19 mouse cellular contexts compared by ENCODE assay signal in the genomic region with DNA sequence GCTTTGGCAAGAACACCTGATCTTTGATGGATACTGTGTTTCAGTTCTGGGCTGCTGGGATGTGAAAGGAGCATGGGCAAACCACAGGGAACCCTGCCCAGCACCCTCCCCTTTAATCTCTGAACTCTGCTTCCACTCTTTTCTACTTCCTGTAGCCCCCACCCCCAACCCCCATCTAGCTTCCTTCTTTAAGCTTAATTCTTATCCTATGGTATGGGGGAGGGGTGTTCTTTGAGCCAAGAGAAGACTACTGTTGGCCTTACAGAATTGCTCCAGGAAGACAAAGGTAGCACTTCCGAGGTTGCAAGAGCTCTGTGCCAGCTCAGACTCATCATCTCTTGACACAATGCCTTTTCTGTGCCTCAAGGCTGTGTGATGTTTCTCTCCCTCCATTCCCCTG. TPM values are rescaled to one million over a fixed set of nuclear protein-coding genes. Genes with fewer than 3 reads are reported as not detected.
A peak's percentile ranks its signal among the peaks of the same experiment; 100 is the strongest.
DNase-seq lines count a peak whose midpoint lies in the region; ATAC-seq and TF ChIP-seq lines count a peak whose summit lies in the region.
"Had no signal": no experiment of that assay in that cellular context is flagged by ENCODE, and none has a peak within 500 bp of the region (broad histone marks: within the 10 kb centered on the region; RNA-seq: fewer than 3 reads in every experiment).

No protein-coding gene starts in this region.

- H3K79me2 ChIP-seq in CH12.LX (replicated peaks; ENCODE audit: control insufficient read depth, extremely low read depth, insufficient read depth, poor library complexity, severe bottlenecking) = no peaks in the 10 kb centered on the region

- no peak for TF ChIP-seq CTCF in gastrocnemius, adult 2 months (IDR thresholded peaks at IDR 0.05)
- no peak for TF ChIP-seq CTCF in CH12.LX (conservative IDR thresholded peaks at IDR 0.05 in 1 of 2, IDR thresholded peaks at IDR 0.05 in 1 of 2; ENCODE audit: low read depth in 2 of 2, low read length in 2 of 2)

- H3K4me1 ChIP-seq in limb, embryonic 12.5 days (replicated peaks) = peaks cover 25% of the 10 kb centered on the region
- H3K4me1 ChIP-seq in limb, embryonic 10.5 days = peaks cover 43% of the 10 kb centered on the region
- H3K4me1 ChIP-seq in CH12.LX (ENCODE audit: control insufficient read depth in 1 of 2, insufficient read depth in 2 of 2) = peaks cover 8 to 36% of the 10 kb centered on the region in 2 experiments

- DNase-seq in gastrocnemius, adult 2 months = no peak
- no peak for DNase-seq in gastrocnemius, postnatal 36 days
- DNase-seq in limb, embryonic 10.5 days (ENCODE audit: low spot score) = no peak
- DNase-seq in CH12.LX (ENCODE audit: extremely low read depth) = no peak
- DNase-seq in induced T-regulatory cell, adult 2 months (ENCODE audit: low read depth) = peak; percentile 35
- no peak for DNase-seq in layer of hippocampus, postnatal 14 days (ENCODE audit: low spot score in 2 of 2)
- DNase-seq in right cerebral cortex, adult 18-20 months = no peak
- DNase-seq: adrenal gland, postnatal 25 days; cerebellum, adult 11-12 months; embryo, embryonic 11 days; forebrain, postnatal 0 days; right cerebral cortex, postnatal 4 days had no signal

- 64% methylated on average over 1 of the region's 1 CpGs for WGBS in limb, embryonic 12.5 days
- 79% methylated on average over 1 of the region's 1 CpGs for WGBS in limb, embryonic 10.5 days

- no peaks in the 10 kb centered on the region for H3K27me3 ChIP-seq in limb, embryonic 12.5 days
- H3K27me3 ChIP-seq in limb, embryonic 10.5 days (ENCODE audit: low read depth, poor library complexity, severe bottlenecking) = no peaks in the 10 kb centered on the region
- H3K27me3 ChIP-seq in CH12.LX (replicated peaks) = no peaks in the 10 kb centered on the region
- H3K27me3 ChIP-seq: Patski had no signal

- ATAC-seq in limb, embryonic 12.5 days (ENCODE audit: insufficient number of reproducible peaks, insufficient read depth, low FRiP score, low TSS enrichment, low read depth) = no peak
- ATAC-seq: forebrain, postnatal 0 days; intestine, embryonic 16.5 days; Patski had no signal

- no peaks in the 10 kb centered on the region for H3K9me3 ChIP-seq in limb, embryonic 12.5 days
- H3K9me3 ChIP-seq in limb, embryonic 10.5 days (replicated peaks) = no peaks in the 10 kb centered on the region
- no peaks in the 10 kb centered on the region for H3K9me3 ChIP-seq in CH12.LX (replicated peaks; ENCODE audit: low read length)

- no peak for TF ChIP-seq POLR2A in CH12.LX (IDR thresholded peaks at IDR 0.05; ENCODE audit: low read depth, low read length)

- TF ChIP-seq EP300 in CH12.LX (IDR thresholded peaks at IDR 0.05; ENCODE audit: low read length) = no peak

- H3K36me3 ChIP-seq in limb, embryonic 12.5 days = peaks cover 16% of the 10 kb centered on the region
- H3K36me3 ChIP-seq in limb, embryonic 10.5 days = peaks cover 21% of the 10 kb centered on the region
- peaks cover 3 to 40% of the 10 kb centered on the region in 2 experiments for H3K36me3 ChIP-seq in CH12.LX (replicated peaks in 1 of 2; ENCODE audit: control insufficient read depth in 1 of 2, insufficient read depth in 1 of 2, low read length in 1 of 2)

- TF ChIP-seq RAD21 in CH12.LX (IDR thresholded peaks at IDR 0.05; ENCODE audit: low read depth, low read length) = no peak

- H3K4me2 ChIP-seq in limb, embryonic 12.5 days = 0 out of 2 replicates have a peak overlapping the region, but pooled peaks have one; percentile 71
- H3K4me2 ChIP-seq in CH12.LX (ENCODE audit: insufficient read depth, low read depth, poor library complexity, severe bottlenecking) = no peak overlapping the region; the same call in 1 of the 2 replicates

- intact Hi-C loops in gastrocnemius, adult 2 months (cut with DNase I) = no loop called here
- intact Hi-C loops in gastrocnemius, postnatal 36 days (cut with DNase I) = no loop called here

- peak overlapping the region; percentile 96 for H3K27ac ChIP-seq in gastrocnemius, adult 2 months
- no peak overlapping the region for H3K27ac ChIP-seq in limb, embryonic 12.5 days
- no peak overlapping the region; the same call in 1 of the 2 replicates for H3K27ac ChIP-seq in limb, embryonic 10.5 days
- H3K27ac ChIP-seq in CH12.LX (ENCODE audit: insufficient read depth, low read depth) = no peak overlapping the region

- dilution Hi-C loops in CH12.LX (cut with MboI; ENCODE audit: extremely low pct_ligation_motif_present, extremely low pct_unique_long_range_greater_than_20kb, low sequenced_read_pairs) = no loop called here

- no peak overlapping the region; the same call in 1 of the 2 replicates for H3K4me3 ChIP-seq in gastrocnemius, adult 2 months
- H3K4me3 ChIP-seq in limb, embryonic 12.5 days (replicated peaks) = no peak overlapping the region
- no peak overlapping the region for H3K4me3 ChIP-seq in limb, embryonic 10.5 days
- no peak overlapping the region for H3K4me3 ChIP-seq in CH12.LX (replicated peaks in 1 of 3; ENCODE audit: low read depth in 2 of 3, low read length in 2 of 3, poor library complexity in 1 of 3)

- in situ Hi-C loops in CH12.LX (cut with MboI; ENCODE audit: low pct_ligation_motif_present, low pct_unique_long_range_greater_than_20kb, low sequenced_read_pairs) = no loop called here

- H3K9ac ChIP-seq in limb, embryonic 12.5 days (replicated peaks) = no peak overlapping the region
- H3K9ac ChIP-seq in CH12.LX (ENCODE audit: insufficient read depth, low read depth) = 0 out of 2 replicates have a peak overlapping the region, but pooled peaks have one; percentile 6
- H3K9ac ChIP-seq: forebrain, postnatal 0 days had no signal

TF ChIP-seq in CH12.LX, 34 proteins besides CTCF, POLR2A, EP300 and RAD21 (continues in another document):
- TF ChIP-seq MAFK (IDR thresholded peaks at IDR 0.05; ENCODE audit: insufficient replicate concordance, low read length) (no peak), GABPA (IDR thresholded peaks at IDR 0.05; ENCODE audit: insufficient replicate concordance, low read depth, low read length) (no peak), BHLHE40 (IDR thresholded peaks at IDR 0.05; ENCODE audit: low read depth, low read length) (no peak), NRF1 (IDR thresholded peaks at IDR 0.05; ENCODE audit: low read depth, low read length) (no peak), SMC3 (IDR thresholded peaks at IDR 0.05; ENCODE audit: low read depth, low read length) (no peak), UBTF (IDR thresholded peaks at IDR 0.05; ENCODE audit: low read depth, low read length) (no peak), CHD2 (IDR thresholded peaks at IDR 0.05; ENCODE audit: low read length) (no peak), JUN (IDR thresholded peaks at IDR 0.05; ENCODE audit: insufficient read depth, low read depth, low read length) (no peak), ZMIZ1 (IDR thresholded peaks at IDR 0.05; ENCODE audit: low read depth, low read length) (no peak), TCF12 (IDR thresholded peaks at IDR 0.05; ENCODE audit: low read depth, low read length) (no peak), MEF2A (IDR thresholded peaks at IDR 0.05; ENCODE audit: borderline replicate concordance, low read depth, low read length) (no peak), ETS1 (conservative IDR thresholded peaks at IDR 0.05; ENCODE audit: low read depth, low read length) (no peak)

RNA-seq across cellular contexts. Expression of a gene that starts 2.0 kb away (rescaled TPM):
- total RNA-seq in gastrocnemius, adult 2 months (2021) = 100 to 1,000 TPM in 1 of 2 experiments, 10 to 100 TPM in 1; 91.4 to 106 TPM
- 10 to 100 TPM; 55.7 to 86.8 TPM for total RNA-seq in gastrocnemius, postnatal 36 days (2021)
- 50.4 and 56.5 TPM in 2 replicates for polyA plus RNA-seq in limb, embryonic 12.5 days (2016; fragmentation: Nextera tagmentation; extraction: Ambion mirVana)
- polyA plus RNA-seq in limb, embryonic 10.5 days (2016; fragmentation: Nextera tagmentation; extraction: Ambion mirVana) = 65.8 and 68.0 TPM in 2 replicates
- 30.9 and 36.6 TPM in 2 replicates for total RNA-seq in CH12.LX (2012; rRNA removed)
- 12.9 and 13.5 TPM in 2 replicates for total RNA-seq in CH12.LX (2014; rRNA removed)
- 56.9 and 65.6 TPM in 2 replicates for polyA plus RNA-seq in CH12.LX (2012; ENCODE audit: insufficient read length, low read depth)
- total RNA-seq in layer of hippocampus, postnatal 14 days (2021) = 10 to 100 TPM; 21.4 to 27.2 TPM

RNA-seq across cellular contexts. Expression of a gene that starts 17.3 kb away (rescaled TPM):
- 1 to 10 TPM; 1.0 to 1.3 TPM for total RNA-seq in gastrocnemius, adult 2 months (2021)
- 1 to 10 TPM; 1.9 to 2.8 TPM for total RNA-seq in gastrocnemius, postnatal 36 days (2021)
- 0.55 and 1.1 TPM in 2 replicates for polyA plus RNA-seq in limb, embryonic 12.5 days (2016; fragmentation: Nextera tagmentation; extraction: Ambion mirVana)
- polyA plus RNA-seq in limb, embryonic 10.5 days (2016; fragmentation: Nextera tagmentation; extraction: Ambion mirVana) = 1.0 and 1.1 TPM in 2 replicates
- total RNA-seq in CH12.LX (2012; rRNA removed) (not detected in 2 replicates), CH12.LX (2014; rRNA removed) (not detected in 2 replicates)
- 1.5 and 2.3 TPM in 2 replicates for polyA plus RNA-seq in CH12.LX (2012; ENCODE audit: insufficient read length, low read depth)
- not detected for total RNA-seq in layer of hippocampus, postnatal 14 days (2021)
- total RNA-seq: forebrain, postnatal 0 days; megakaryocyte-erythroid progenitor cell, adult 5-6 weeks; neutrophil, adult 5-6 weeks had no signal

RNA-seq across cellular contexts. Expression of a gene that starts 43.3 kb away (rescaled TPM):
- not detected for total RNA-seq in gastrocnemius, adult 2 months (2021)
- total RNA-seq in gastrocnemius, postnatal 36 days (2021) = not detected
- polyA plus RNA-seq in limb, embryonic 12.5 days (2016; fragmentation: Nextera tagmentation; extraction: Ambion mirVana) = not detected in 2 replicates
- not detected in 2 replicates for polyA plus RNA-seq in limb, embryonic 10.5 days (2016; fragmentation: Nextera tagmentation; extraction: Ambion mirVana)
- total RNA-seq in CH12.LX (2012; rRNA removed) (0.38 and 0.51 TPM in 2 replicates), CH12.LX (2014; rRNA removed) (0.72 and 0.86 TPM in 2 replicates)
- polyA plus RNA-seq in CH12.LX (2012; ENCODE audit: insufficient read length, low read depth) = 0.41 and 0.44 TPM in 2 replicates
- not detected for total RNA-seq in layer of hippocampus, postnatal 14 days (2021)
- total RNA-seq: adrenal gland, postnatal 25 days; forebrain, postnatal 0 days; granulocyte monocyte progenitor cell, adult 5-6 weeks; left cerebral cortex, postnatal 10 days; megakaryocyte-erythroid progenitor cell, adult 5-6 weeks; neutrophil, adult 5-6 weeks had no signal
- polyA plus RNA-seq: forebrain, postnatal 0 days had no signal

RNA-seq across cellular contexts. Expression of a gene that starts 45.1 kb away (rescaled TPM):
- not detected for total RNA-seq in gastrocnemius, adult 2 months (2021)
- total RNA-seq in gastrocnemius, postnatal 36 days (2021) = not detected
- not detected in 2 replicates for polyA plus RNA-seq in limb, embryonic 12.5 days (2016; fragmentation: Nextera tagmentation; extraction: Ambion mirVana)
- not detected in 2 replicates for polyA plus RNA-seq in limb, embryonic 10.5 days (2016; fragmentation: Nextera tagmentation; extraction: Ambion mirVana)
- total RNA-seq in CH12.LX (2012; rRNA removed) (1.3 and 6.4 TPM in 2 replicates), CH12.LX (2014; rRNA removed) (1.8 and 2.5 TPM in 2 replicates)
- polyA plus RNA-seq in CH12.LX (2012; ENCODE audit: insufficient read length, low read depth) = 2.4 and 2.5 TPM in 2 replicates
- total RNA-seq in layer of hippocampus, postnatal 14 days (2021) = not detected
- total RNA-seq: adrenal gland, postnatal 25 days; granulocyte monocyte progenitor cell, adult 5-6 weeks; megakaryocyte-erythroid progenitor cell, adult 5-6 weeks; neutrophil, adult 5-6 weeks had no signal
- polyA plus RNA-seq: forebrain, postnatal 0 days had no signal

RNA-seq across cellular contexts. Expression of a gene that starts 45.8 kb away (rescaled TPM):
- 1 to 10 TPM; 3.4 to 3.5 TPM for total RNA-seq in gastrocnemius, adult 2 months (2021)
- 1 to 10 TPM; 3.0 to 4.8 TPM for total RNA-seq in gastrocnemius, postnatal 36 days (2021)
- 1.4 TPM in 2 replicates for polyA plus RNA-seq in limb, embryonic 12.5 days (2016; fragmentation: Nextera tagmentation; extraction: Ambion mirVana)
- 0.43 and 1.0 TPM in 2 replicates for polyA plus RNA-seq in limb, embryonic 10.5 days (2016; fragmentation: Nextera tagmentation; extraction: Ambion mirVana)
- 0.25 TPM in 2 replicates for total RNA-seq in CH12.LX (2012; rRNA removed)
- 0.28 TPM in 1 of 2 replicates, not detected in the other for total RNA-seq in CH12.LX (2014; rRNA removed)
- 0.90 and 1.3 TPM in 2 replicates for polyA plus RNA-seq in CH12.LX (2012; ENCODE audit: insufficient read length, low read depth)
- total RNA-seq in layer of hippocampus, postnatal 14 days (2021) = 1 to 10 TPM in 1 of 2 experiments, under 1 TPM in 1; 0.83 to 1.5 TPM
- total RNA-seq: granulocyte monocyte progenitor cell, adult 5-6 weeks; megakaryocyte-erythroid progenitor cell, adult 5-6 weeks had no signal
